Mouse (Mus musculus): ENCODE measurements at regions not wholly inside any gene's neighbourhood (a gene's known extent, or its start where the extent isn't known, plus 50 kb on each side); places are given as distances from the start of the nearest gene placed in this dataset.
"Not testable (repeated sequence)": the region's sequence is repeated elsewhere in the genome, so short reads cannot be mapped to it uniquely, and the experiment has no call there.

- TF ChIP-seq POLR2A, CTCF (IDR thresholded peaks at IDR 0.05; ENCODE audit: insufficient read depth, low read depth, low read length): not testable (repeated sequence)
These were observed 458.7 kb downstream of the Dad1 start for GRCm38 (mm10) chr14:53795160-53795559.

Measured in olfactory bulb, adult 2 months (tissue).